Mouse (Mus musculus): ENCODE results near the gene Tmem106a.
"Not testable (repeated sequence)": the region's sequence is repeated elsewhere in the genome, so short reads cannot be mapped to it uniquely, and the experiment has no call there.

Tmem106a gene

DNA sequence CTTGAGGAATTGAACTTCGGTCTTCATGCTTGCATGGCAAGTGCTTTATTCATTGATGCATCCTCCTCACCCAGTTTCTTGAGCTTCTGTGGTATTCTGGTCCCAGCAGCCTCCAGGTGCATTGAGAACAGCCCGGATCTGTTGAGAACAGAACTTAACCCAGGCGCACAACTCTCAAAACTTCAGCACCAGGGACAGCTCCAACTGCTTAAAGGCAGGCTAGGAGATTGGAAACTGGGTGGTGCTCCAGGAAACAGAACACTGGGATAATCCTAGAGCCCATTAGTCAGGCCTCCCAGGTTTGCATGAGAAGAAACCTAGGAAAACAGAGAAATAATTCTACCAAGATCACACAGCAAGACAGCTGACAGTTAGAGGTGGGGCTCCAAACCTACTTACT is 20.4 kb downstream of the Tmem106a start:
- DNase-seq = peak; percentile 21 to 59

DNA sequence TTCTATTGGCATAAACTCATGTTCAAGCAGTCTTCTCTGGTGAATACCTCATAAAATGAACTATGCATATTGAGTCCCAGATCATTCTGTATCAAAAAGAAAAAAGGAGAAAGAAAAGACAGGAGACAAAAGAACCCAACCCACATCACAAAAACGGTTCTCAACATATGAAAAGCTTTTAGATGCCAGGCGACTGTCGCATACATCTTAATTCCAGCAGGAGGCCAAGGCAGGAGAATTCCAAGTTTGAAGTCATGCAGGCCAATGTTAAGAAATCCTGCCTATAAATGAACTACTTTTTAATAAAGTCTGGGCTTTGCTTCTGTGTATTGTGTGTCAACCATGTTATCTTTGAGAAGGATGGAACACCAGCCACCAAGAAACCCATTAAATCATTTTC is 22.1 kb downstream of the Tmem106a start:
- DNase-seq = no peak

DNA sequence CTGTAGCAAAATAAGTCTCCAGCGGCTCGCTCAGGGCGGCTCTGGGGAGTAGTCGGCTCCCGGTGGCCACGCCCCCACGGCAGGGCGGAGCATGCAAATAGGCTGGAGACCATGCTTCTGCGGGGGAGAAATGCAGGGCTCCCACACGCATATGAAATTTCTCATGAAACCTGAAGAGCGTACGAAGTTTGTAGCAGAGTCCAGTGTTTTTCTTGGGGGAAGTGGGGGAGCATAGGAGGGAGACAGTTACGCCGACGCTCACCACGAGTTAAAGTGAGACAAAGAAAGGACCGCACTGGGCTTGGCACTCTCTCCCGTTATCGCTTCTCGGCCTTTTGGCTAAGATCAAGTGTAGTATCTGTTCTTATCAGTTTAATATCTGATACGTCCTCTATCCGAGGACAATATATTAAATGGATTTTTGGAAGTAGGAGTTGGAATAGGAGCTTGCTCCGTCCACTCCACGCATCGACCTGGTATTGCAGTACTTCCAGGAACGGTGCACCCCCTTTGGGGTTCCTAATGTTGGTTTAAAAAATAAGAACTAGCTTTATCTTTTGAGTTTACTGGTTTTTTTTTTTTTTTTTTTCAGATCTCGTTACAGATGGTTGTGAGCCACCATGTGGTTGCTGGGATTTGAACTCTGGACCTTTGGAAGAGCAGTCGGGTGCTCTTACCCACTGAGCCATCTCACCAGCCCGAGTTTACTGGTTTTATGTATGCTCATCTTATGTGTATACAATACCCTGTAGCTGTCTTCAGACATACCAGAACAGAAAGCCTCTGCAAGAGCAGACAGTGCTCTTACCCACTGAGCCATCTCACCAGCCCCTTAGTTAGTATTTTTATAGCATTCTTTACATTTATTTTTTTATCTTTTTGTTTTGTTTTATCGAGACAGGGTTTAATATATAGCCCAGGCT is 22.8 kb downstream of the Tmem106a start:
- peak; percentile 79 to 83 for DNase-seq

DNA sequence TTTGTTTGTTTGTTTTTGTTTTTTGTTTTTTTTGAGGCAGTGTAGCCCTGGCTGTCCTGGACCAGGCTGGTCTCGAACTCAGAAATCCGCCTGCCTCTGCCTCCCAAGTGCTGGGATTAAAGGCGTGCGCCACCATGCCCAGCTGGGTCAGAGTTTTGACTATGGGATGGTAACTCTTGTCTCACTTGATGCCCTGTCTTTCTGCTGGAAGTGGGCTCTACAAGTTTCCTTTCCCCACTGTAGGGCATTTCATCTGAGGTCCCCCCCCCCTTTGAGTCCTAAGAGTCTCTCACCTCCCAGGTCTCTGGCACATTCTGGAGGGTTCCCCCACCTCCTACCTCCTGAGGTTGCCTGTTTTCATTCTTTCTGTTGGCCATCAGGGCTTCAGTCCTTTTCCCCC is 25.1 kb downstream of the Tmem106a start:
- not testable (repeated sequence) for DNase-seq

DNA sequence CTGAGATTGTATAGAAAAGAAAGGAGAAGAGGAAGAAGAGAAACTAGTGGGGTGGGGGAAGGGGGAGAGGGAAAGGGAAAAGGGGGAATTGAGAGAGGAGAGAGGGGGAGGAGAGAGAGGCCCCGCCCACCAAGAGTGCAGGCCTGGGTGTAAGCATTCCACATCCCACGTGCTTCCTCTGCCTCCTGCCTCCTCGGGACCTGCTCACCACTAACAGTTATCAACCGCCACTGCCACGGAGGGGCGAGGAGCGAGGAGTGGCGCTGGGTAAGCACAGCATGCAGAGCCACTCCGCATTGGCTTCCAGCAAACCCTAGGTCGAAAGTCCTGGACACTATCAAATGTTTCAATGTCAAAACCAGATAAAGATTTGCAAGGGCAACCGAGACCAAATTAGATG is 28.4 kb downstream of the Tmem106a start:
- no peak for DNase-seq

DNA sequence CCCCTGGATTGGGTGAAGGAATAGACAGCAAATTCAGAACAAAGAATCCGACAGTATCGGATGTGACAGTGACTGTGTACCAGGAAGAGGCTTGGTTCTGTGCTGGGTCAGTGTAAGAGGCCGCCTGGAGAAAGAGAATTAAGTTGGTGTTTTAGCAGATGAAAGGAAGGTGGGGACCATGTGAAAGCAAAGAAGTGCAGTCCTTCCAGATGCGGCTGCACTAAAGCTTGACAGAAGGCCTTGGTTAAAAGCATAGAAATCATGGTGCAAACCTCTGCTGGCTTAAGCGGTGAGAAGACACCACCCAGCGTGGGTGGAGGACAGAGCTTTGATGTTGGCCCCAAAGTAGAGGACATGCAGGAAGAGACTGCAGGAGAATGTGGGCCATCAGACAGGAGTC is 31.6 kb downstream of the Tmem106a start:
- DNase-seq = no peak

DNA sequence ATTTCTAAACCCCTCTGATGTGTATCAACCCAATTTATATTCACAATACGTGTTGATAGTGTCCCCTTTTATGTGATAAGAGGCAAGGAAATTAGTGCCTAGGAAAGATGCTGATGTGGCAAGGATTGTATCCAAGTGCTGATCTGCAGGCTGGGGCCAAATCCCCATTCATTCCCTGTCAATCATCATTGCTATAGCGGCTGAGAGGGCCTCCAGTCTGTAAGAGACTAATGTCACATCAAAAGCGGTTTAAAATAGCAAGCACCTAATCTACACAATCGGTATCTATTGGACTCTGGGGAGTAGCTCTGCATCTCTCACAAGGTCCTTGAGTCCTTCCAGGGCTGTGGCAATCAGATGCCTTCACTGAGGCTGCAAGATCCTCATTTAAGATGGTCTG is 32.1 kb downstream of the Tmem106a start:
- no peak for DNase-seq

DNA sequence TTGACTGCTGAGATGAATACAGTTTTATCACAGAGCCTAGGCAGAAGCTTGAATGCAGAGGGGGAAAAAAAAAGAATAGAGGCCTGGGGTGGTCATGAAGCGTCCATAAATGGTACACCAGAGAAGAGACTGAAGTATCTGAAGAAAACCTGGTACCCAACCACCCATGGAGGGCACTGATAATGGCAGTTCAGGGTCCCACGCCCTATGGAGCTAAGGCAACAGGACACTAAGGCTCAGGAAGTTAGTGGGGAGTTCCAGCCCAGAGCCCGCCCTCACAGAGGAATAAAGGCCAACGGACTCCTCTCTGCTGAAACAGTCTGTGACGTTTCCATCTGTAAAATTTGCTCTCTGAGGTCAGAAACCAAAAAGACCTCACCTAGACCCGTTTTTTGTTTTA is 33.3 kb downstream of the Tmem106a start:
- DNase-seq = no peak

DNA sequence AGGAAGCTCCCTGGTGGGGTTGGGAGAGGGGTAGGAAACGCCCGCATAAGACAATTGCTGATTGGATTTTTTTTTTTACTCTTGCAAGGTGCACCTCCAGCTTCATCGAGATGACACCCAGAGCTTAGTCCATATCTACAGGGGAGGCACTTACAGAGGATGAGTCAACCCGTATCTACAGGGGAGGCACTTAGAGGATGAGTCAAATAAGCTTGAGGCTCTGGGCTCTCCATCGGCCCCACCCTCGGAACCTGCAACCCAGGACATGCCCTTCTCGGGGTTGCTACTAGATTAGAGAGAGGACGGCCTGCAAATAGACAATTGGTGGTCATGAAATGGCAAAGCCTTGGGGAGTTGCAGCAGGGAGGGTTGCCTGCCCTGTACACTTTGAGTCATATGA is 34.1 kb downstream of the Tmem106a start:
- DNase-seq = no peak

DNA sequence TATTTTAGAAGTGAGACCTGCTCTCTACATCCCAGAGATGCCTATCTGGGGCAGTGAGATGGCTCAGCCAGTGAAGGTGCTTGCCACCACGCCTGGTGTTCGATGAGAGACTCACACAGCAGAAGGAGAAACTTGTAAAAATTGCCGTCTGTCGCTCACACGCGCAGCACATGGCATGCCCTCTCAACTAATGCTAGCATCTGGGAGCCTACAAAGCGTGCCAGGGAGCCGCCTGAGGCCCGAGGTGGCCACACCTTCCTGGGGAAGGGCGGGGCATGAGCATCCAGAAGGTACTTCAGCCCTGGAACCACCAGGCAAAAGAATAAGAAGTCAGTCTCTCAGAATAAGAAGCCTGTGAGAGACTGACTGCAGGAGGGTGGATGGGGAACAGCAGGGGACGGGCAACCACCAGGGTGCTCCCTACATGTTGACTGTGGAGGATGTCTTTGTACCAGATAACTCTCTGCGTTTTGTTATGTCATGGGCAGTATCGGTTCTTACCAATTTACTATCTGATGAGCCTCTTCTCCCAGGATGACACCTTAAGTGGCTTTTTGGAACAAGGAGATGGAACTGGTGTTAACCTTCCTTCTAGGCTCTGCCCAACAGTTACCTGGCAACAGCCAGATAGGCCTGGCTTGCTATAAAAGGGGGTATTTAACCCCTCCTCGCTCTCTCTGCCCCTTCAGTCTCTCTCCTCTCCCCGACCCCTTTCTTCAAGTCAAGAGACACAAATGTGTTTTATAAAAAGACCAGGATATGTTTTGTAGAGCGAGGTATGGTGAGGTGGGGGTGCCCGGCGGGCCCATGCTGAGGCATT is 35.1 kb downstream of the Tmem106a start:
- no peak for DNase-seq

DNA sequence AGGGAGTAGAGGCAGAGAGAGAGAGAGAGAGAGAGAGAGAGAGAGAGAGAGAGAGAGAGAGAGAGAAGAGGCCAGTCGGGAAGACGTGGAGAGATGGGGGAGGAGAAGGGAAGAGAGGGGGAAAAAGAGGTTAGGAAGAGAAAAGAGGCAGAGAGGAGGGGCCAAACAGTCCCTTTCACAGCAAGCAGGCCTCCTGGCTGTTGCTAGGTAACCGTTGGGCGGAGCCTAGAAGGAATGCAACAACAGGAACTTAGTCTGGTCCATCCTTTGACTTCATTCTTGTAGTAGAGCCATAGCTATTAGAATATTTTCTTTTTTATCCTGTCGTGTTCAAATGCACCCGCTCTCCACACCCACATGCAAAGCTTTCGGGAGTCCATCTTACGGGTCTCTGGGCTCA is 35.8 kb downstream of the Tmem106a start:
- peak; percentile 24 to 58 for DNase-seq

DNA sequence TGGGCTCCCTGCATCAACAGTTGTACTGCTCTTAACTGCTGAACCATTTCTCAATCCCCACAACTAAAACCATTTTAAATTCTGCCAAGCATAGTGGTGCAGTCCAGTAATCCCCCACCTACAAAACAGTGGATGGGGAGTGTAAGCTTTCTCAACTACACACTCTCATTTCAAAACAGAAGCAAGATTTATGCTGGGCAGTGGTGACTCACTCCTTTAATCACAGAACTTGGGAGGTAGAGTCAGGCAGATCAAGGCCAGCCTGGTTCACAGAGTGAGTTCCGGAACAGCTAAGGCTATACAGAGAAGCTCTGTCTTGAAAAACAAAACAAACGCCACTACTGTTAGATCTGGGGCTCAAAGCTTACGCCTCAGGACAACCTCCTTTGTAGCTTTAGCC is 36.6 kb downstream of the Tmem106a start:
- no peak for DNase-seq

DNA sequence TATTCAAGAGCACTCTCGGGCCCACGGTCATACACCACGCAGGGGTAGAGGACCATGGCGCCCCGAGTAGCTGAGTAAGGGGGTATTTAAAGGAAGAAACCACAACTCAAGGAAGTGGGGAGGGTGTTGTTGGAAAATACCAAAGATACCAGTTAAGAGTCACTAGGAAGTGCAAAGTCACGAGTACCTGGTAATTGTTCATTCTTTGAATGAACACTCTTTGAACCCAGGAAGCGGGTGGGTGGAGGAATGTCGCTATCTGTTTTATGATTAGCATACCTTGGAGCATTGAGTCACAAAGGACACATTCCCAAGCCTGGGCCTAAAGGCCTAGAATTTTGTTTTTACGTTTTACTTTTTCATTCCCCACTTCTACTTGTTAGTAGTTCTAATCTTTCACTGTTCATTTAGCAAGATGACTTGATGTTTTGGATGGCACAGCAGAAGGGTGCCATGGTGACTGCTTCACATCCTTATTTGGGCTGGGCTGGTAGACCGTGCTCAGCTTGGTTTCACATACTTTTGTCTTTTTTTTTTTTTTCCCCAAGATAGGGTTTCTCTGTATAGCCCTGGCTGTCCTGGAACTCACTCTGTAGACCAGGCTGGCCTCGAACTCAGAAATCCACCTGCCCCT is 38.1 kb downstream of the Tmem106a start:
- DNase-seq = not testable (repeated sequence)

DNA sequence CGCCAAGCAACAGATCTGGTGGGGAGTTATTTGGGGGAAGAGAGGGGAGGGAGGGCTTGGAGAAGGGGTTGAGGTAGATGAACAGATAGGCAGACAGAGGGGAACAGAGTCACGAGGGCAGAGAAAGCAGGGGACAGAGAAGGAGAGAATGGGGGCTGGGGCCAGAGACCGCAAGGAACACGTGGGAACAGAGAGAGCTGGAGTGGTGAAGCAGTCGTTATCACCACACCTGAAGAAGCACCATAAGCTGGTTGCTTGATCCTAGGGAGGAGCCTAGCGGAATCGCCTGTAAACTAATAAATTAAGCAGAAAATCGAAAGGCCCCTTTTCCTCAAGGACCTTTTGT is 44.6 kb downstream of the Tmem106a start:
- no peak for DNase-seq

DNA sequence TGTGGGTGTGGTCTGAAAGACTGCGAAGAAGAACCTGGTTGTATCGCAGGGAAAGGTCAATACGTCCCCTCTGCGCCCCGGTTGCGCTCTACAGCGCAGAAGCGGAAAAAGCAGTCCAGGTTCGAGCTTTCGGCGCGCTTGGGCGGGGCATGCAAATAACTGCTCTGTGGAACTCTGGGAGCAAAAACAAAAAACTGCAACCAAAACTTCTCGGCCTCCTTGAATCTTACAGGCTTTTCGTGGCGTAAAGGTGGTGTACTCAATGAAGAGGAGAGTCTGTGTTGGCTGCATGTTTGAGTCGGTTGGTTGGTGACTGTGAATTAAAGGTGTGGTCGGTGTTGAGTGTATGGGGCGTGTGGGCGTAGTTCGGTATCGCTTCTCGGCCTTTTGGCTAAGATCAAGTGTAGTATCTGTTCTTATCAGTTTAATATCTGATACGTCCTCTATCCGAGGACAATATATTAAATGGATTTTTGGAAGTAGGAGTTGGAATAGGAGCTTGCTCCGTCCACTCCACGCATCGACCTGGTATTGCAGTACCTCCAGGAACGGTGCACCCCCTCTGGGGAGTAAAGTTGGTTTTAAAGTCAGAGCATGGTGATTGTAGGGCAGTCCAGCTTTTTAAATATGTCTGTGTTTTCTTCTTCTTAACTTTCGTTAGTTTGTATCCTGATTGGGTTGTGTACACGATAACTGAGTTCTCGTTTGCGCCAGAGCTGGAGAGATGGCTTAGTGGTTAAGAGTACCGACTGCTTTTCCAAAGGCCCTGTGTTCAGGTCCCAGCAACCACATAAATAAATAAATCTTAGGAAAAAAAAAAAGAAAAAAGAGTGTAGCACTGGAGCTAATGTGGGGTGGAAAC is 45.2 kb downstream of the Tmem106a start, which contains the start of gene Rdm1:
TSS of gene Rdm1 (plus strand) at position 201 of the 862 bp plus-strand sequence.
- DNase-seq = peak; percentile 83 to 85

DNA sequence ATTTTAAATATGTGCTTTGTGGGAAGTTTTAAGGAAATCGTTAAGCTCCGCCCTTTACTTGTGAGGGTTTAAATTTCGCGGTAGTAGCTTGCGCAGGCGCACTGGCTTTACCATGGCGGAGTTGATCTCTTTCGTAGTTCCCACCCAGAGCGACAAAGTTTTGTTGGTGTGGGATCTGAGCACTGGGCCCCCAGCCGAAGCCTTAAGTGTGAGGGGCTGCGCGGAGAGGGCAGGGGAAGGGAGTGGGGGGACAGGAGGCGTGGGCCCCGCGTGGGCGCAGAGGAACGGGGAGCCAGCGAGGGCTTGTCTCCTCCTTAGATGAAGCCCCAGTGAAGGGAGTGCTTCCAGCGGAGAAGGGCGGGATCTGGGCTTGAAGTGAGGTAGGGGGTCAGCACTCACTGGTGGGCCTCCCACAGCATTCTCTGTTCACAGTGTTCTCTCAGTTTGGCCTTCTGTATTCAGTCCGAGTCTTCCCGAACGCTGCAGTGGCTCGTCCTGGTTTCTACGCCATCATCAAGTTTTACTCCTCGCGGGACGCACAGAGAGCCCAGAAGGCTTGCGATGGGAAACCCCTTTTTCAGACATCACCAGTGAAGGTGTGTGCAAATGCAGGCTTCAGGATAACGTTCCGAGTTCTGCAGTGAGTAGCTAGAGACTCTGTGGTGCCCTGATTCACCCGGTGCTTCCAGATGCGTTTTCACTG is 46.0 kb downstream of the Tmem106a start:
- DNase-seq = peak; percentile 85 to 87

DNA sequence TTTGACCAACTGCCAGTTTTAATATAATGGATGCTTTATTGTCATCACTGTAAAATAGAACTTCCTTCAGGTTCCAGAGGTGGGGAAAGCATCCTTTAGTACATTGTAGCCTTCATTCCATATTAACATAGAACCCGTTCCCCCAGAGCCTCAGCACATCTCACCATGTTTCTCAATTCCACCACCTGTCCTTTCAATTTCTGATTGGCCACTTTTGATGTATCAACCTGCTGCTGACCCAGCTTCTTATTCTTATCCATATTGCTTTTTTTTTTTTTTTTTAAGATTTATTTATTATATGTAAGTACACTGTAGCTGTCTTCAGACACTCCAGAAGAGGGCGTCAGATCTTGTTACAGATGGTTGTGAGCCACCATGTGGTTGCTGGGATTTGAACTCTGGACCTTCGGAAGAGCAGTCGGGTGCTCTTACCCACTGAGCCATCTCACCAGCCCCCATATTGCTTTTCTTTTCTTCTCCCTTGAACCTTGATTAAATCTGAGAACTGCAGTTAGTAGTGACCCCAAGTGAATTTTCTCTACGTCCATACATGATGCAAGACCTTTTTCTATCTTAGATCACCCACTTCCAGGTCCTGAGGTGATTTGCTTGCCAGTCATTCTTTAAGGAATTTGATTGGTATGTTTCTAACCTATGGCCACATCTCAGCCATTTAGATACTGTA is 46.8 kb downstream of the Tmem106a start:
- DNase-seq = not testable (repeated sequence)

DNA sequence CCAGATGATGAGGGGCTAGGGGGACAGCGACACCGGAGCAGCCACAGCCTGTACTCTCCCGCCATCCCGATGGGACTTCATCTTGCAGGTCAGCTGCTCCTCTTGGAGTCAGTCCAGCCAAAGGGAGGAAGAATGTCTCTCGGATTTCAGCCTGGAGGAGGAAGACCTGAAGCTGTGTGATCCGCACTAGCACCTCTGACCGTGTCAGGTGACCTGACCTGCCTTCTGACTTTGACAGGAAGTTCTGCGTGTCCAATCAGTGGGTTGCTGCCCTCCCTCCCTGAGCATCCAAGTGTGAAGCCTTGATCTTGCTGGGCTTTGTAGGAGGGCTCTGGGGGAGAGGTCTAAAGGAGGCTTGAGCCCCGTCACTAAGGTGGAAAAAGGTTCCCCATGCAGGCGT is 53.6 kb downstream of the Tmem106a start:
- DNase-seq = no peak

DNA sequence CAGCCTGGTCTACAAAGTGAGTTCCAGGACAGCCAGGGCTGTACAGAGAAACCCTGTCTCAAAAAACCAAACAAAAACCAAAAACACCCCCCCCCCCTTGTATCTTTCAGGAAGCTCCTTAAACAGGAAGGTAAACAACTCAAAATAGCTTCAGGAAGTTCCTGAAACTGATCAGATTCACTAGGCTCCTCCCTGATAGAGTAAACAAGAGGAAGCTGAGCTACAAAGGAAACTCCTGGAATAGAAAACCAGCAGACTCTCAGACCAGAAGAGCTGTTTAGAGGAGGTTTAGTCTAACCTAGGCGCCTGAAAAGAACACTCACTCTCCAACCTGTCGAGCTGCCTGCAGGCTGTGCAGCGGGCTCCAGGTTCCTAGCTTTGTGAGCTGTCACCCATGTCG is 57.7 kb downstream of the Tmem106a start:
- DNase-seq = no peak

DNA sequence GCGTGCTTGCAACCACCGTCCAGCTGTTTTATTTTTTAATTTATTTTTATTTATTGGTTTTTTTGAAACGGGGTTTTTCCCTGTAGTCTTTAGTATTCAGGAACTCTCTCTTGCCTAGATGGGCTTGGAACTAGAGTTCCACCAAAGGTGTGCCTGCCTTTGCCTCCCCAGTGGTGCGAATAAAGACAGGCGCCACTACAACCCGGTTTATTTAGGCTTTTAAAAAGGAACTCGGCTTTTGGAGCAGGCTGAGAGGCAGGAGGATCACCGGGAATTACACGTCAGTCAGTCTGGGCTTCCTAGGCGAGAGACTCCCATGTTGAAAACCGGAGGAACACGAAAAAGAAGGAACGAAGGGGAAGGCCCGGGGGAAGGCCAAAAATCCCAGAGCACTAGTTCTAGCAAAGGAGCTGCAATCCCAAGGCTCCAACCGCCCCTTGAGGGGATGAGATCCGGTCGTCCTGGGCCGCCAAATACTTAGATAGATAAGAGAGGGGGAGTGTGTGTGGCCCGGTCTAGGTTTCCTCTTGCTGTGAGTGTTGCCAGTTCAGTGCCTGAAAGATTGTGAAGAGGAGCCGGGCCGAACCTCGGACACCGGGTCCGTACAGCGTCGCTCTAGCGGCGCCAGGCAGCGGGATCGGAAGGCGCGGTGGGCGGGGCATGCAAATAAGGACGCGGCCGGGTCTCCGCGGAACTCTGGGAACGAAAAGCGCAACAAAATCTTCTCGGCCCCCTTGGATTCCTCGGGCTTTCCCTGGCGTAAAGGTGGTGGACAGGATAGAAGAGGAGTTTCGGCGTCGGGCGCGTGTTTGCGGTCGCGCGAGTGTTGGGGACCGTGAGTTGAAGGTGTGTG is 59.0 kb downstream of the Tmem106a start:
- DNase-seq = peak; percentile 78 to 79

Data from lung, adult 18-20 months (tissue).